Mouse (Mus musculus) ES-E14 (cell line): ENCODE results near the gene Apex1.

Source experiments
- CHD2 ChIP-seq: IDR thresholded peaks from 2 replicates; pipeline ENCODE4 v1.6.1; 2014; ENCODE audit warnings: mild to moderate bottlenecking, low read depth, low read length, inconsistent platforms
- MAFK ChIP-seq: IDR thresholded peaks from 2 replicates; pipeline ENCODE4 v1.6.1; 2014; ENCODE audit warnings: mild to moderate bottlenecking, low read depth, low read length, inconsistent platforms; ENCODE audit not compliant: insufficient read depth
- ZC3H11A ChIP-seq: IDR thresholded peaks from 2 replicates; pipeline ENCODE4 v1.6.1; 2012; ENCODE audit warnings: low read depth, mild to moderate bottlenecking, inconsistent platforms, low read length, borderline replicate concordance
- ZNF384 ChIP-seq: IDR thresholded peaks from 2 replicates; pipeline ENCODE4 v1.6.1; 2012; ENCODE audit warnings: low read depth, low read length, inconsistent platforms

DNA sequence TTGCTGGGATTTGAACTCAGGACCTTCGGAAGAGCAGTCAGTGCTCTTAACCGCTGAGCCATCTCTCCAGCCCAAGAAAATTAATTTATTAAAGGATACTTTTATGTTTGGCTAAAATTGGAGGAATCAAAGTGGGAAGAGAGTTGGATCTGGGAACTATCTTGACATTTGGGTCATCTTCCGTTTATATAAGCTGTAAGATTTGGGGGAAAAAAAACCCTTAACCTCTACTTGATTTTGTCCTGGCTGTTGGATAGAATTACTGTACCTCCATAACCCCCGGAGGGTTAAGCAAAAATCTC, 20.0 kb upstream of the Apex1 start:
- no peak for TF ChIP-seq CHD2
- no peak for TF ChIP-seq MAFK
- TF ChIP-seq ZC3H11A: no peak
- TF ChIP-seq ZNF384: no peak
